Mouse (Mus musculus) bone marrow macrophage, adult 2 months (primary cell): Measurements from ENCODE around the gene Mia2.

Experiments
- CTCF ChIP-seq: IDR thresholded peaks from 2 replicates; pipeline ENCODE4 v1.5.1; 2012; ENCODE audit warnings: low read depth, mild to moderate bottlenecking, low read length, moderate library complexity
- POLR2A ChIP-seq: IDR thresholded peaks from 2 replicates; pipeline ENCODE4 v1.6.1; 2012; ENCODE audit warnings: mild to moderate bottlenecking, low read depth, low read length, borderline replicate concordance

GRCm38 (mm10) chr12:59218640-59219321, 123.2 kb downstream of the Mia2 start:
- TF ChIP-seq CTCF: no peak
- TF ChIP-seq POLR2A: no peak
